20 mouse cellular contexts compared by ENCODE assay signal in genomic region chr19:42891599-42891998, GRCm38 (mm10).
A peak's percentile ranks its signal among the peaks of the same experiment; 100 is the strongest.
DNase-seq lines count a peak whose midpoint lies in the region; ATAC-seq and TF ChIP-seq lines count a peak whose summit lies in the region.
"Had no signal": no experiment of that assay in that cellular context is flagged by ENCODE, and none has a peak within 500 bp of the region (broad histone marks: within the 10 kb centered on the region; RNA-seq: fewer than 3 reads in every experiment).

No protein-coding gene starts in this region.

- H3K27me3 ChIP-seq in hindbrain, embryonic 10.5 days (ENCODE audit: insufficient read depth, poor library complexity, severe bottlenecking), result no peaks in the 10 kb centered on the region
- no peaks in the 10 kb centered on the region for H3K27me3 ChIP-seq in hindbrain, embryonic 11.5 days (ENCODE audit: control insufficient read depth, insufficient read depth, low read length)
- H3K27me3 ChIP-seq in liver, postnatal 0 days (ENCODE audit: insufficient read depth, low read length), result no peaks in the 10 kb centered on the region
- no peaks in the 10 kb centered on the region for H3K27me3 ChIP-seq in liver, embryonic 11.5 days (replicated peaks; ENCODE audit: control insufficient read depth, insufficient read depth, low read length)
- H3K27me3 ChIP-seq in small intestine, adult 2 months (ENCODE audit: control insufficient read depth, insufficient read depth, low read length), result no peaks in the 10 kb centered on the region
- H3K27me3 ChIP-seq: limb, embryonic 15.5 days; midbrain, embryonic 12.5 days; neural tube, embryonic 12.5 days had no signal

- TF ChIP-seq EP300 in liver, postnatal 0 days (IDR thresholded peaks at IDR 0.05; ENCODE audit: low read depth), result peak; percentile 69; the same call in 1 of the 2 replicates

- H3K27ac ChIP-seq in hindbrain, embryonic 10.5 days, result peak overlapping the region; percentile 59
- H3K27ac ChIP-seq in hindbrain, embryonic 11.5 days (ENCODE audit: low read depth, low read length), result no peak overlapping the region
- no peak overlapping the region for H3K27ac ChIP-seq in liver, postnatal 0 days (ENCODE audit: low read depth)
- H3K27ac ChIP-seq in liver, embryonic 11.5 days (ENCODE audit: low read depth, low read length), result no peak overlapping the region
- peak overlapping the region; percentile 89 for H3K27ac ChIP-seq in small intestine, adult 2 months (ENCODE audit: insufficient read depth, low read depth, low read length)
- no peak overlapping the region for H3K27ac ChIP-seq in gastrocnemius, adult 2 months
- H3K27ac ChIP-seq: limb, embryonic 15.5 days; midbrain, embryonic 12.5 days; neural tube, embryonic 12.5 days had no signal

- H3K9ac ChIP-seq in hindbrain, embryonic 11.5 days (ENCODE audit: low read depth, low read length), result no peak overlapping the region
- H3K9ac ChIP-seq in liver, postnatal 0 days (replicated peaks), result no peak overlapping the region
- no peak overlapping the region for H3K9ac ChIP-seq in liver, embryonic 11.5 days (ENCODE audit: low read depth, low read length)
- H3K9ac ChIP-seq: limb, embryonic 15.5 days; midbrain, embryonic 12.5 days; neural tube, embryonic 12.5 days had no signal

- TF ChIP-seq POLR2A in small intestine, adult 2 months (IDR thresholded peaks at IDR 0.05; ENCODE audit: low read depth, low read length), result no peak

- WGBS in hindbrain, embryonic 10.5 days, result 51% methylated on average over 5 of the region's 5 CpGs
- 43% methylated on average over 5 of the region's 5 CpGs for WGBS in hindbrain, embryonic 11.5 days
- 68% methylated on average over 5 of the region's 5 CpGs for WGBS in liver, postnatal 0 days (ENCODE audit: insufficient replicate concordance)
- 66% methylated on average over 5 of the region's 5 CpGs for WGBS in liver, embryonic 11.5 days
- WGBS in small intestine, adult 2 months, result 68% methylated on average over 5 of the region's 5 CpGs

- H3K4me3 ChIP-seq in hindbrain, embryonic 10.5 days, result no peak overlapping the region
- no peak overlapping the region for H3K4me3 ChIP-seq in hindbrain, embryonic 11.5 days (ENCODE audit: low read depth, low read length)
- no peak overlapping the region for H3K4me3 ChIP-seq in liver, postnatal 0 days (ENCODE audit: low read depth, low read length)
- no peak overlapping the region for H3K4me3 ChIP-seq in liver, embryonic 11.5 days (ENCODE audit: low read depth, low read length)
- H3K4me3 ChIP-seq in small intestine, adult 2 months (ENCODE audit: low read depth, low read length), result no peak overlapping the region
- H3K4me3 ChIP-seq in gastrocnemius, adult 2 months, result no peak overlapping the region
- H3K4me3 ChIP-seq: limb, embryonic 15.5 days; midbrain, embryonic 12.5 days; neural tube, embryonic 12.5 days had no signal

- no peaks in the 10 kb centered on the region for H3K36me3 ChIP-seq in hindbrain, embryonic 10.5 days
- H3K36me3 ChIP-seq in hindbrain, embryonic 11.5 days (ENCODE audit: control insufficient read depth, insufficient read depth, low read length), result no peaks in the 10 kb centered on the region
- no peaks in the 10 kb centered on the region for H3K36me3 ChIP-seq in liver, postnatal 0 days (replicated peaks; ENCODE audit: insufficient read depth, low read length)
- no peaks in the 10 kb centered on the region for H3K36me3 ChIP-seq in liver, embryonic 11.5 days (ENCODE audit: control insufficient read depth, insufficient read depth, low read length)
- H3K36me3 ChIP-seq in small intestine, adult 2 months (ENCODE audit: control insufficient read depth, insufficient read depth, low read length), result no peaks in the 10 kb centered on the region
- H3K36me3 ChIP-seq: limb, embryonic 15.5 days; midbrain, embryonic 12.5 days; neural tube, embryonic 12.5 days had no signal

- no peak overlapping the region for H3K4me2 ChIP-seq in hindbrain, embryonic 11.5 days (replicated peaks; ENCODE audit: low read depth, low read length)
- H3K4me2 ChIP-seq in liver, postnatal 0 days (ENCODE audit: low read depth, low read length), result no peak overlapping the region
- no peak overlapping the region for H3K4me2 ChIP-seq in liver, embryonic 11.5 days
- H3K4me2 ChIP-seq: limb, embryonic 15.5 days; midbrain, embryonic 12.5 days; neural tube, embryonic 12.5 days had no signal

- peaks cover 24% of the 10 kb centered on the region for H3K4me1 ChIP-seq in hindbrain, embryonic 10.5 days (replicated peaks)
- H3K4me1 ChIP-seq in hindbrain, embryonic 11.5 days (replicated peaks; ENCODE audit: control insufficient read depth, insufficient read depth, low read length), result no peaks in the 10 kb centered on the region
- H3K4me1 ChIP-seq in liver, postnatal 0 days (ENCODE audit: insufficient read depth), result no peaks in the 10 kb centered on the region
- no peaks in the 10 kb centered on the region for H3K4me1 ChIP-seq in liver, embryonic 11.5 days (replicated peaks; ENCODE audit: control insufficient read depth, insufficient read depth, low read length)
- H3K4me1 ChIP-seq in small intestine, adult 2 months (ENCODE audit: control insufficient read depth, insufficient read depth, insufficient read length, low read length), result no peaks in the 10 kb centered on the region; the same call in 1 of the 2 replicates
- H3K4me1 ChIP-seq: limb, embryonic 15.5 days; midbrain, embryonic 12.5 days had no signal

- ATAC-seq in hindbrain, embryonic 11.5 days (ENCODE audit: low FRiP score), result no peak
- no peak for ATAC-seq in liver, postnatal 0 days
- no peak for ATAC-seq in liver, embryonic 11.5 days (replicated peaks; ENCODE audit: low FRiP score)
- ATAC-seq: activated CD4-positive, CD25-positive, alpha-beta regulatory T cell, adult 4 months; forebrain, embryonic 16.5 days; hindbrain, embryonic 16.5 days had no signal

- no peak for TF ChIP-seq CTCF in liver, postnatal 0 days (IDR thresholded peaks at IDR 0.05; ENCODE audit: low read depth)
- no peak for TF ChIP-seq CTCF in small intestine, adult 2 months (IDR thresholded peaks at IDR 0.05; ENCODE audit: extremely low read depth, insufficient read length, insufficient replicate concordance, low read depth, low read length)
- no peak for TF ChIP-seq CTCF in gastrocnemius, adult 2 months (IDR thresholded peaks at IDR 0.05)

- H3K9me3 ChIP-seq in hindbrain, embryonic 10.5 days, result no peaks in the 10 kb centered on the region
- no peaks in the 10 kb centered on the region for H3K9me3 ChIP-seq in hindbrain, embryonic 11.5 days (ENCODE audit: control insufficient read depth, low read length)
- H3K9me3 ChIP-seq in liver, postnatal 0 days (ENCODE audit: low read length), result no peaks in the 10 kb centered on the region
- H3K9me3 ChIP-seq in liver, embryonic 11.5 days (ENCODE audit: control insufficient read depth, low read length), result no peaks in the 10 kb centered on the region
- H3K9me3 ChIP-seq: limb, embryonic 15.5 days; midbrain, embryonic 12.5 days; neural tube, embryonic 12.5 days had no signal

- DNase-seq in hindbrain, embryonic 10.5 days (ENCODE audit: low spot score), result no peak
- DNase-seq in hindbrain, embryonic 11.5 days (ENCODE audit: low spot score), result no peak
- no peak for DNase-seq in liver, postnatal 0 days
- no peak for DNase-seq in liver, embryonic 11.5 days (ENCODE audit: low spot score)
- DNase-seq in ZHBTc4 (ENCODE audit: low read depth, low spot score), result peak; percentile 75
- DNase-seq in gastrocnemius, adult 2 months, result no peak
- DNase-seq: adrenal gland, postnatal 10 days; cerebellum, postnatal 14 days; embryo, embryonic 11 days; kidney, postnatal 10 days; lung, adult 2 months; right cerebral cortex, postnatal 4 days; thymus, postnatal 25 days had no signal

- intact Hi-C loops in gastrocnemius, adult 2 months (cut with DNase I), result no loop called here

Comparison
In these comparisons a context has a peak if more than half of its experiments do, and no peak if none do; other contexts are left out.
1. H3K27ac ChIP-seq: peak in hindbrain, embryonic 10.5 days (single experiment) and small intestine, adult 2 months (single experiment); none in hindbrain, embryonic 11.5 days (single experiment), liver, postnatal 0 days (single experiment), liver, embryonic 11.5 days (single experiment) and gastrocnemius, adult 2 months (single experiment).